Mouse (Mus musculus) layer of hippocampus, postnatal 25 days (tissue): ENCODE measurements around the gene Stoml2. TPM values are rescaled to one million over a fixed set of nuclear protein-coding genes. Genes with fewer than 3 reads are reported as not detected.

ENCODE experiments used
- DNase-seq, 2 experiments: peaks; one replicate each; pipeline ENCODE4 v3.0.0; 2022; ENCODE audit warnings: mixed read lengths in 2 of 2, low spot score in 1 of 2; ENCODE audit errors: extremely low spot score in 1 of 2
- total RNA-seq, 2 experiments: library from RNA; stranded (reverse); gene quantifications; 2 replicates each; pipeline ENCODE4 v1.2.3; 2021

Stoml2 gene
- total RNA-seq, 2 experiments from 2014 or later: 85.6 to 108 TPM

GRCm38 (mm10) chr4:43038567-43039495, 7.3 kb upstream of the Stoml2 start:
- peak in 1 of 2 experiments; percentile 33 for DNase-seq

DNA sequence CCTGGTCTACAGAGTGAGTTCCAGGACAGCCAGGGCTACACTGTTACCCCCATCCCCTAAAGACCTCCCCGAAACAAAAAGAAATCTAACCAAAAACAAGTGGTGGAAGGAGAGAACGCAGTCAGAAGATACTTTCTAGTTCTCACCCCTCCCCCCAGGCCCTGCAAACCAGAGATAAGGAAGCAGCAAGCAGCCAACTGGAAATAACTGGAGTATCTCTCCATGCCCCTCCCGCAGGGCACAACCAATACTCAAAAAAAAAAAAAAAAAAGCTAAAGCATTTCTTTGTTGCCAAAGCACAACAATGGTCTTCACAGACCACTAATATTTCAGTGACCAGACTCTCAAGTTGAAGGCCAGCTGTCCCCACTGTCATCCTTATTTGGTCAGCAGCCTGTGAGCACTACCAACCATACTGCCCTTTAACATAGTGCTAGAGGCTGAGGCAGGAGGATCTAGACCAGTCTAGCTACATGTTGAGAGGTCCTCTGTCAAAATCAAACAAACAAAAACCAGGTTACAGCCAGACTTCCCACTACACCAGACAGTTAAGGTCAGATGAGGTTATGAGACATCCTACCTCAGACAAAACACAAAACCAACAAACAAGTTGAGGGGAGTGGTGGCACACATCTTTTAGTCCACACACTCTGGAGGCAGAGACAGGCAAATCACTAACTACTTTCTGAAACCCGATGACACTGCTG, 6.5 kb upstream of the Stoml2 start:
- no peak for DNase-seq

GRCm38 (mm10) chr4:43036356-43036755, 4.8 kb upstream of the Stoml2 start:
- no peak for DNase-seq

DNA sequence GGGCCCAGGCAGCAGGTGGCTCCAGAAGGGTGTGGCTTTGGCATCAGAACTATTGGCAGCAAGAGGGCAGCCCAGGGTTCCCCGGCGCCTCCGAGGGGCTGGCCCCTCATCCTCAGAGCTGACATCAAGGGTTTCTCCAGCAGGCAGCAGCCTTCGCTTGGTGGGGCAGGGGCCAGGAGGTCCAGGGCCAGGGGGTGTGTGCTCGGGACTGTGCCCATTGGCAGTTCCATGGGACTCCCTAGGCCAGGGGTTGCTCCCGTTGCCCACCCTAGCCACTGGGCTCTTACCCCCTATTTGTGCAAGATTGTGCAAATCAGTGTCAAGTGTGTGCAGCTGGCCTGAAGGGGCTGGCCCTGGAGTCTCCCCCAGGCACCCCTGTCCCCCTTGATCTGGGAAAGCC, 4.3 kb upstream of the Stoml2 start:
- no peak for DNase-seq

- DNase-seq: no peak
Observed at GRCm38 (mm10) chr4:43033481-43033880, 2.0 kb upstream of the Stoml2 start.

DNA sequence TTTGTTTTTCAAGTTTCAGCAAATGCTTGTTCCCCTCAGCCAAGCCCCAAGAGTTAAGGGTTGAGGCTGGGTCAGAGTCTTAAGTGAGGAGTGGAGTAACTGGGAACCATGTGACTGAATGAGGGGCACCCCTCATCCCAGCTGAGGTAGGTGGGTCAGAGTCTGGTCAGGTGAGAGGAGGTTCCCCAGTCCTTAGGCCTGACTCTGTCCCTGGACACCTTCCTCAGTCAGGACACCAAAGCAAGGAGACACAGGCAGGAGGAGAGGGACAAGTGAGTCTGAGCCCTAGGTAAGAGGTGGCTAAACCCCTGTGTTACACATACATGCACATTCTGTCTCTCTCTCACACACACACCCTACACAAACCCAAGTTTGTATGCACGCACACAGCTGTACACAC, 991 bp upstream of the Stoml2 start:
- DNase-seq: no peak

GRCm38 (mm10) chr4:43030780-43031230, 705 bp downstream of the Stoml2 start:
- DNase-seq: no peak

DNA sequence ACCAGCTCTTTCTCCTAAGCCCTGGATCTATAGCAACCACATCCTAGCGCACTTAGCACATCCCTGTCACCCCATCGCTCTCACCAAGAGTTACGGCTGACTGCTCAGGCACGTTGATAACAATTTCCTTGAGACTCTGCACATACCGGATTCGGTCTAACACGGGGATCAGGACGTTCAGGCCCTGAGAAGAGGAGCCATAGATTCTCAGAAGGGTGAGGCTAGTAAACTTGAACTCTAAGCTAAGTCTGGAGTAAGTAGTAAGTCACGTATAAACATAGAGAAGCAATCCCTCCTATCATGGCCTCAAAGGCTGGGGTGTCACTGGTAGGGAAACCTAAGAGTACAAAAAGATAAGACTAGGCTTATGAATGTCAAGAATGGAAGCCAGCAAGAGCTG, 1.2 kb downstream of the Stoml2 start:
- DNase-seq: no peak

DNA sequence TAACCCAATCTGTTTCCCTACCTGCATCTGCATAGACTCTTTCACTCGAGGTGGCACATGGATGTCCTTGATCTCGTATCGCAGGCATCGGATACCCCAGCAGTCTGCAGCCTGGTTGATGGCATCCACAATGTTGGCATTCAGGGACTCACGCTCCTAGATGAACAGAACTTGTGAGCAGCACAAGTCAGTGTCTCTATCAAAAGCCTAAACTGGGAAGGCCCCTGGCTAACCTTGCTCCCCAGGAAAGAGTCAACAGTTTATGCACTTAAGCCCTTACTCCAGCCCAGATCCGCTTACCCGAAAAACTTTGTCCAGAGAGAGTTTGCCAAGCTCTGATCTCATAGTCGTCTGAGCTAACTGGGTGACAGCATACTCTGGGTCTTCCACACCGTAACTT, 1.8 kb downstream of the Stoml2 start:
- no peak for DNase-seq

DNA sequence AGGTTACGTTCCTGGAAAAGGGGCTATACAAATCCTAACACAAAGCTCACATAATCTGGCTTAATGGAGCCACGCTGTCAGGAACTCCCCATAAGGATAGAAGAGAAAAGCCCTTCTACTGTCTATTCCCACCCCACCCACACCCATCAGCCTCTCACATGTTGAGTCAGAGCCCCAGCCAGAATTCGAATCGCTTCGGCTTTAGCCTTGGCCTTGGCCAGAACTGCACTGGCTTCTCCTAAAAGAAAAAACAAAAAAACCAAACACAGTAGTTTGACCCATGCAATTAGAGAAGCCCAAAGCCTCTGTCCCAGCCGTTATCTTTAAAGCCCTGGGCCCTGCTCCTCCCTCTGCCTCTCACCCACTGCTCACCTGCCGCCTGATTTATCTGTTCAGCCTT, 2.4 kb downstream of the Stoml2 start:
- DNase-seq: no peak

- peak; percentile 93 to 95 for DNase-seq
Observed at GRCm38 (mm10) chr4:43025084-43025960, 6.2 kb downstream of the Stoml2 start, which contains the start of gene Pigo. Pigo (minus strand) TSS chr4:43025819.

- DNase-seq: no peak
Observed at GRCm38 (mm10) chr4:43024673-43025072, 6.8 kb downstream of the Stoml2 start.

GRCm38 (mm10) chr4:43021341-43021740, 10.2 kb downstream of the Stoml2 start:
- no peak for DNase-seq

GRCm38 (mm10) chr4:43020876-43021275, 10.6 kb downstream of the Stoml2 start:
- DNase-seq: no peak

DNA sequence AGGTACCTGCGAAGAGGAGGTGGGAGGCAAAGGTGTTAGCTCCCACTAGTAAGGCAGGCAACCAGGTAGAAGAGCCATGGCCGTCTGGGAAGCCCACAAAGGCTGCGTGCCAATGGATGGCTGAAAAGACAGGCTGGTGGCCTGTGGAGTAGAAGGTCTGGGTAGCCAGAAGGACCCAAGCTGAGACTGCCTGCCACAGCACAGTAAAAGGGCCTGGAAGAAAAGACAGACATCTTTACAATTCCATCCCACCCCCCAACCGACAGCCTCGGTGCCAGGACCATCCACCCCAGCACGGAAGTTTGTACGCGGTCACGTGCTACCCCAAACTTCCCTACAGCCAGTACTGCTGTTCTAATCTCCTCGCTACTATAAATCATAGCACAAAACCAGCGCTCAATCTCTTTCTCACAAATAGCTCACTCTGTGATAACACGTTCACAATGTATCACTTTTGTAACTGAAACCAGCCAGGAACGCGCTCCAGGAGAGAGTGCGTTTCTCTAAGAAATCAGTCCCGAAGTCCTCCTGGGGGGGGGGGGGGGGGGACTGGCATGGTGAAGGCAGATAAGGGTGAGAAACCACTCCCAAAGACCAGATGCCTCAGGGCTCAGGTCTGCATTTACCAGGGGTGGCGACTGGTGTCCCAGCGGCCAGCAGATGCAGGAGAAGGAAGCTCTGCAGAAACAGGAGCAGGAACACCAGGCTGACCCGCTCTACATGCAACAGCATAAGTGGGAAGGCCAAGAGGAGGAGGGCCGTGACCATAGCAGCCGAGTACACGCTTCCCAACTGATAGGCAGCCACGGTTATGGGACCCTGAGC, 11.7 kb downstream of the Stoml2 start:
- DNase-seq: no peak

DNA sequence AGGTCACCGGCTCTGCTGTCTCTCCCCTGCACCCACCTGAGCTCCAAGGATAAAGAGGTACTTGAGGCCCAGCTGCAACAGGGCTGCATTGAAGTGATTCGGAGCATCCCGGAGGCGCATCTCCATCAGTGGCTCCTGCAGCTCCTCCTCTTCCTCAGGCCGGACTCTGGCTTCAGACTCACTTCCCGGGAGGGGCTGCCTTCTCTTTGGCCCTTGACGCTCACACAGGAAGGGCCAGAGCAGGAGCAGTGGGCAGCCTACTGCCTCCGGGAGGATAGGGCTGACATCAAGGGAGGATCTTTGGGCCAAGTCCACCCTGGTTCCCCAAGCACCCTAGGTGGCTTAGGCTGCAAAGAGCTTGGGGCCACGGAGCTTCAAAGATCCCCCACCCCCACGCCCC, 12.3 kb downstream of the Stoml2 start:
- no peak for DNase-seq

DNA sequence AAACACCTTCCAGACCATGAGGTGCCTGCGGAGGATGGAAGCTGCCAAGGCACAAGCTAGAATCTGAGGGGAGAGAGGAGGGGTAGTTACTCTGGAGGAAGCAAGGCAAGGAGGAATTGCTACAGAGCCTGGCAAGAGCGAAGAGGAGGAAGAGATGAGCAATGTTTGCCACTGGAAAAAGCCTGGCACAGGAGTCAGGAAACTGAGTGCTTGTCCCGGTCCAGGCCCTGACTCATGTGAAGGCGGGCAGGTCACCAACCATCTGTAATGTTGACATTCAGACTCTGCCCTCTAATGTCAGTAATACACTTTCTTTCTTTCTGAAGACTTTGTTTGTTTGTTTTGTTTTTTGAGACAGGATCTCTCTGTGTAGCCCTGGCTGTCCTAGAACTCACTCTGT, 13.4 kb downstream of the Stoml2 start:
- DNase-seq: no peak

DNA sequence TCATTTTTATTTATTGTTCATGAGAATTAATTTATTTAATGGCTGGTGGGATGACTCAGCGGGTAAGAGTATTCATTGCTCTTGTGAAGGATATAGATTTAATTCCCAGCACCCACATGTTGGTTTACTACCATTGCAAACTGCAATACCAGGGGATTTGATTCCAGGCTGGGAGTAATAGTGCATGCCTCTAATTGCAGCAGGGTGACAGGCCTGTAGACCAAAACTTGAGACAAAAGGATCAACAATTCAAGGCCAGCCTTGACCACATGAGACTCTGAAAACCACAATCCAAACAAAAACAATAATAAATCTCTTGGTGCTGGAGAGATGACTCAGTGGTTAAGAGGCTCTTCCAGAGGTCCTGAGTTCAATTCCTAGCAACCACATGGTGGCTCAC, 19.4 kb downstream of the Stoml2 start:
- DNase-seq: no peak

GRCm38 (mm10) chr4:43010161-43011038, 21.1 kb downstream of the Stoml2 start, which contains the start of gene Fancg:
Fancg (minus strand) TSS chr4:43010506.
- peak; percentile 70 to 77 for DNase-seq
